In the genomic region with DNA sequence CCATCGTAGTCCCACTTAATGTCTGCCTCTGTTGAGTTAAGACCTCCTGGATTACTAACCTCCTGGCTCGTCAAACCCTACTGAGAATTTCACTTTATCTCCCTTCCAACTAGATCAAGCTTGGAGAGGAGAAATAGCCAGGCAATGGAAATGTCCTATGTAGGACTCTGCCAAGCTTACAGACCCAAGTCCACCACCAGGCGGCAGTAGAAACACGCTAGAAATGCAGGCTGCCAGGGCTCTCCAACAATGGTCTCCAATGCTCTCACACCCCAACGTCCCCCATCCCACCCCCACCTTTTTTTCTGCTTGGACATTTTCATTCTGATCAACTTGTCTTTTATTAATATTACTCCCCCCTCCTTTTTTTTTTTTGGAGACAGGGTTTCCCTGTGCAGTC, we compare ENCODE assay signal across 8 mouse cellular contexts. TPM values are rescaled to one million over a fixed set of nuclear protein-coding genes. Genes with fewer than 3 reads are reported as not detected.
DNase-seq lines count a peak whose midpoint lies in the region; ATAC-seq lines count a peak whose summit lies in the region.

No protein-coding gene starts in this region.

- no peak overlapping the region for H3K4me3 ChIP-seq in forebrain, embryonic 14.5 days (ENCODE audit: low read depth, low read length)

- H3K9me3 ChIP-seq in forebrain, embryonic 14.5 days (replicated peaks; ENCODE audit: control insufficient read depth, low read length), result no peaks in the 10 kb centered on the region

- peak; percentile 87 for DNase-seq in NIH3T3 (ENCODE audit: low read depth)
- peak; percentile 84 for DNase-seq in forebrain, embryonic 14.5 days (ENCODE audit: low spot score)
- DNase-seq in heart, postnatal 25 days (ENCODE audit: low spot score), result peak; percentile 35
- peak; percentile 66 to 80 for DNase-seq in layer of hippocampus, postnatal 14 days (ENCODE audit: low spot score in 2 of 2)
- DNase-seq in lung, postnatal 25 days (ENCODE audit: low spot score), result peak; percentile 84
- peak; percentile 39 to 48 for DNase-seq in right cerebral cortex, postnatal 36 days (ENCODE audit: low spot score in 2 of 2)
- peak; percentile 62 to 81 for DNase-seq in urinary bladder, postnatal 4 days (ENCODE audit: low spot score in 2 of 2)

- 25% methylated on average over 5 of the region's 5 CpGs for WGBS in forebrain, embryonic 14.5 days

- 0 out of 2 replicates have a peak, but pooled peaks have one; percentile 31 for ATAC-seq in cerebellum, adult (ENCODE audit: insufficient number of reproducible peaks, low FRiP score, low TSS enrichment)
- peak; percentile 78; the same call in 1 of the 2 replicates for ATAC-seq in forebrain, embryonic 14.5 days

- H3K4me2 ChIP-seq in forebrain, embryonic 14.5 days (ENCODE audit: low read length), result no peak overlapping the region

- H3K27me3 ChIP-seq in forebrain, embryonic 14.5 days (replicated peaks; ENCODE audit: control insufficient read depth, insufficient read depth, low read length), result no peaks in the 10 kb centered on the region

- intact Hi-C loops in heart, postnatal 25 days (cut with DNase I), result loop anchor here (1.0 kb wide), 1 partner anchor 129 kb away; no protein-coding TSS in a partner anchor

- H3K27ac ChIP-seq in forebrain, embryonic 14.5 days (ENCODE audit: low read depth, low read length), result no peak overlapping the region

- no peaks in the 10 kb centered on the region for H3K36me3 ChIP-seq in forebrain, embryonic 14.5 days (ENCODE audit: control insufficient read depth, insufficient read depth, low read length)

- H3K4me1 ChIP-seq in forebrain, embryonic 14.5 days (ENCODE audit: control insufficient read depth, insufficient read depth, low read length), result no peaks in the 10 kb centered on the region

- no peak overlapping the region for H3K9ac ChIP-seq in forebrain, embryonic 14.5 days (ENCODE audit: low read length)

RNA-seq across cellular contexts. Expression of a gene that starts 5.4 kb away (rescaled TPM):
- polyA plus RNA-seq in forebrain, embryonic 14.5 days (2014; fragmentation: Nextera tagmentation; extraction: Ambion mirVana), result 76.3 and 84.1 TPM in 2 replicates
- total RNA-seq in heart, postnatal 25 days (2021), result 10 to 100 TPM; 24.8 to 34.4 TPM
- 10 to 100 TPM; 76.0 to 85.7 TPM for total RNA-seq in layer of hippocampus, postnatal 14 days (2021)

RNA-seq across cellular contexts. Expression of a gene that starts 49.9 kb away (rescaled TPM):
- polyA plus RNA-seq in forebrain, embryonic 14.5 days (2014; fragmentation: Nextera tagmentation; extraction: Ambion mirVana), result 10.2 and 12.6 TPM in 2 replicates
- total RNA-seq in heart, postnatal 25 days (2021), result 1 to 10 TPM; 4.2 to 4.5 TPM
- total RNA-seq in layer of hippocampus, postnatal 14 days (2021), result 1 to 10 TPM; 8.4 to 8.8 TPM

RNA-seq across cellular contexts. Expression of a gene that starts 54.4 kb away (rescaled TPM):
- polyA plus RNA-seq in forebrain, embryonic 14.5 days (2014; fragmentation: Nextera tagmentation; extraction: Ambion mirVana), result 30.6 and 32.9 TPM in 2 replicates
- total RNA-seq in heart, postnatal 25 days (2021), result under 1 TPM; 0.34 to 0.36 TPM
- total RNA-seq in layer of hippocampus, postnatal 14 days (2021), result under 1 TPM; 0.24 to 0.35 TPM

Comparison
In these comparisons a context has a peak if more than half of its experiments do, and no peak if none do; other contexts are left out.
1. DNase-seq: peak in every context shown above with its lines; median percentile 87 in NIH3T3; 84 in forebrain, embryonic 14.5 days; 84 in lung, postnatal 25 days; 73 in layer of hippocampus, postnatal 14 days; 72 in urinary bladder, postnatal 4 days; 44 in right cerebral cortex, postnatal 36 days; 35 in heart, postnatal 25 days.